Mouse (Mus musculus) MN1 (cell line): Measurements from ENCODE around the gene Tmtc2.

Source experiments
- DNase-seq: peaks from one replicate; pipeline ENCODE4 v3.0.0-alpha.2; 2016; ENCODE audit warnings: low spot score

The Tmtc2 gene

GRCm38 (mm10) chr10:105573908-105574694 lies at the start of gene Tmtc2:
Gene Tmtc2, minus strand, starts transcription at chr10:105574451.
- DNase-seq = peak; percentile 92

GRCm38 (mm10) chr10:105612117-105612516 lies 37.9 kb upstream of the Tmtc2 start:
- no peak for DNase-seq

GRCm38 (mm10) chr10:105598826-105599225 lies 24.6 kb upstream of the Tmtc2 start:
- no peak for DNase-seq

- DNase-seq = no peak
Observed at GRCm38 (mm10) chr10:105597226-105597625, 23.0 kb upstream of the Tmtc2 start.

DNA sequence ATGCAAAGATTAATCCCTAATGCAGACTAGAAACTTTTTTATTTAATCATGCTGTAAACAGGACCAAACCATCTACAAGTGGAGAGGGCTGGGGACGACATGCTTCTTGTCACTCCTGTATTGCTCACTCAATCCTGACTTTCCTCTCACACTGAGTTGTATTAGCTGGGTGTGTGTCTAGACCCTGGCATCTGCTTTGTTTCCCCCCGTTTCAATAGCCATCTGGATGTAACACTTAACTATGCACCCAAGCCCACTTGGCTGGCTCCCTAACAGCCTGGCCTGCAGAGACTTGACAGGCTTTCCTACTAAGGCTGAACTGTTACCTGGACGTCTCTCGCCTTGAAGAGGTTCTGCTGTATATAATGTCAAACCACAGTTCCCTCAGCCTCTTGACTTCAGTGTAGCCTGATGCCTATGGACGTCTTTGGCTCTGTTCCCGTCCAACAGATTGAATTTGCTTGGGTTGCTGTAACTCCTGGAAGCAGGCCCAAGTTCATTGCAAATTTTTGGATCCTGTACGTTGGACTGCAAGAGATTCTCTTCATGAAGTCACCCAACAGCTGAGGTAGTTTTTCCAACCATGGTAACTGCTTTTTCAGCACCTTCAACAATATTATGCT lies 21.3 kb upstream of the Tmtc2 start:
- DNase-seq = no peak

GRCm38 (mm10) chr10:105588141-105588540 lies 13.9 kb upstream of the Tmtc2 start:
- no peak for DNase-seq

DNA sequence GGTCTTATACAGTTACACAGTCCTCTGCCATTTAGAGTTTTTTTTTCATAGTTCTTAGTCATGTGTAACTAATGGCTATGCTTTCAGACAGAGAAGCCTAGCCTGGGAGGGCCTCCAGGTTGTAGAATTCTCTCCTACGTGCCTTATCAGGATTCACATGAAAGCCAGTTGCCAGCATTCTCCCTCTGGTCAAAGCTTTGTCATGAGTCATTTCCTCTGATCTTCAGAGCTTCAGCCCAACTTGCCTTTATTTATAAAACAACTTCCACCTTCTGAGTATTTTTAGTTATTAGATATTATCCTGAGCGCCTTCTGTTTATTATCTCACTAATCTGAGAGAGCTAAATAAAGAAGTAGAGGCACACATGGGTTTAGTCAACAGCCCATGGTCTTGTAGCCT lies 5.1 kb upstream of the Tmtc2 start:
- DNase-seq = no peak

GRCm38 (mm10) chr10:105578291-105578845 lies 4.1 kb upstream of the Tmtc2 start:
- DNase-seq = no peak

DNA sequence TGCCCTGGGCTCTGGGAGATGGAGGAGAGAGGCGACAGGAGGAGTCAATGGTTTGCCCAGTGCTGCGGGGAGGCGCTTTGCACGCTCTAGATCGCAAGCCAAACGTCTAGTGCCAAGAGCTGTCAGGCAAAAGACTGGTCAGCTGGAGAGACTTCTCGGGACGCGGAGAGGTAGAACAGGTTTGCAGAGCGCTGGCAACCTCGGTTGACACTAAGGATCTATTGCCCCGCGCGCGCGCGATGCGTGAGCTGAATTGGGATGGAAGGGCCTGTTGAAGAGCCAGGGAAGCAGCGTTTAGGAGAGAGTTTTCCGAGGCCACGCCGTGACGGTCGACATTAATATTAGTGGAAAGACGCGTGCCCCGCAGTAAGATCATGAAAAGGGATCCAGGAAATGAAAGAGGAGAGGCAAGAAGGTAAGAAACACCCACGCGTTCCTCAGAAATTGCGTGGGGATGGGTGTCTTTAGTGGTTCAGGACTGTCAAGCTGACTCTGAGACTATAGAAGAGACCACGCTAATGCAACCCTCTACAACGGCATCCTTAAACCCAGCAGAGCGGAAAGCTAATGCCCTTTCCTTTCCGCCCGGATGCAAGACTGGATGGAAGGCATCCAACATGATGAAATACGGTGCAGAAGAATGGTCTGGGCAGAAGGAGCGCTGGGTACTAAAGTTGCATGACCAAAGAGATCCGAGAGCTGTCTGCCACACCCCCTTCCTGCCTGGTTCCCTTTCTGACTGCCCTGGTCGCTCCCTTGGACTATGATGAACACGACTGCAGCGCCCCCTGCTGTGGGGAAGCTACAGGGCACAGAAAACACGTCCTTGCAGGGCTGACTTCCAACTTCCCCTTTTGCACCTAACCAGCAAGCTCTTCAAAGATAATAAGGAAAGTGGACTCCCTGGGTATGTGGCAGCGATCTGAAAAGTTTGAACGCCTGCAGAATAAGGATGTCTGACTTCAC lies 727 bp upstream of the Tmtc2 start:
- DNase-seq = peak; percentile 97

DNA sequence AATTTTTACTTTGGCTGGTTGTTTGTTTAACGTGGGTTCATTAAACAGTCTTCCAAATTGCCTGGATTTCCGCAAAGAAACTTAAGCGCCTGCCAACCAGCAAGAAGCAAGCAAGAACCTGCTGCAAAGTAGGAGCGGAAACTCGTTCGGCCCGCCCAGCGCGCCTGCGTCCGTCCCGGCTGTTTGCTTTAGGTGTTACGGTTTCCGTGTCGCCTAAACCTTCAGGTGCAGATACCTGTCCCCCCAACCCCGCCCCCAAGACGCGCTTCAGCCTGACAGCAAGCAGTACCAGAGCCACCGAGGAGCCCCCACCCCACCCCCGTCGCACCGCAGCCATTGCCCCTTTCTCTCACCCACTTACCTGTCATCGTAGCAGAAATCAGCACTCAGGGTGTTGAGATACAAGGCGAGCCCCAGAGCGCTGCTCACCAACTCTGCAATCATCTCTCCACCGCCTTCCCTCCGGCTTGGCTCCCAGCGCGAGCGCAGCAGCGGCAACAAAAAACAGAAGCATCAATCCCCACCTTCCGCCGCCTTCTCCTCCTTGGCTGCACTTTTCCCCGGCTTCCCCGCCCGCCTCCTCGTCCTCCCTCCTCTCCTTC lies 844 bp downstream of the Tmtc2 start:
- peak; percentile 49 for DNase-seq

DNA sequence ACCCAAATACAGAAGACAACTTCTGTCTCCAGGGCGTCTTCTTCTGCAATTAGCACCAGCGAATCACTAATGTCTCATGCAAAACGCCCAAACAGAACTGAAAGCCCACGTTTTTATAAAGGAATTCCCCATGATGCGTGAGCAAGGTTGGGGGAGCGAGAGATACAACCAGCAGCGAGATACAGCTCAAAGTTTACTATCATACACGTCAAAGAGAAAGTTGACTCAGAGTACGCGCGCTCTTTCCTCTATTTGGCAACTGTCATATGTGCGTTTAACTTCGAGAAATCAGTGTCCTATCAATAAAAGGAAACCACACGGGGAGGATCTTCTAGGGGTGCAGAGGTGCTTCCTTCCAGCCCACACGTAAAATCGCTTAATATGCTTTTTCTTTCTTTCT lies 1.4 kb downstream of the Tmtc2 start:
- peak; percentile 27 for DNase-seq

DNA sequence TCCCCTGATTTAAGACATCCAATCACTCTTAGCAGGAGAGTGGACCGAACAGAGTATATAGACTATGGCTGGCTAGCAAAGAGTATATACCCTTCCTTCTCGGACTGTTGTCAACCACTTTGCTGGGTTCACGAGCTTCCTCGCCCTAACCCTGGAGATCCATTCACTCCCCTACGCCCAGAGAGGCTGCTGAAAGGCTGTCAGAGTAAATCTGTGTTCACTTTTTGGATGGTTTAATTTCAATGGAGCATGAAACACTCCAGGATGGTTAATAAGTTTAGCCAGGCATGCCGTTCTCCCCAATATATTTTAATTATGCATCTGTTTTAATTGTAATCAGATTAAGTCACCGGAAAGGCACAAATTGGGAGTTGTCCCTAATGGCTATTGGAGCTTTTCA lies 1.9 kb downstream of the Tmtc2 start:
- no peak for DNase-seq

- peak; percentile 40 for DNase-seq
Observed at GRCm38 (mm10) chr10:105571831-105572230, 2.4 kb downstream of the Tmtc2 start.

- DNase-seq = no peak
Observed at GRCm38 (mm10) chr10:105571019-105571418, 3.2 kb downstream of the Tmtc2 start.

DNA sequence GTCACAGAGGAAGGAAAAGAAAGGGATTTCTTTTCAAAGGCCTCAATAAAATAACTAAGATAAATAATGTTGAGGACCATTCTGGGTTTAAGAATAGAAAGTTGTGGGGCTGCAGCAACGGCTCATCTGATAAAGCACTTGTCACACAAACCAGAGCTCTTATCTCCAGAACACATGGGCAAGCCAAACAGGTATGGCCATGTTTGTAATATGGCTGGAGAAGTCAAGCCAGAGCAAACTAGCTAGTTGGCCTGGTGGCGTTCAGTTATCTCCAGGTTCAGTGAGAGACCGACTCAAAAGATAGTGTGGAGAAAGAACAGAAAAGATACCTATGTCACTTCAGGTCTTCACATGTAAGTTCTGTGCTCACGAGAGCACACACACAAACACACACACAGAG lies 4.7 kb downstream of the Tmtc2 start:
- no peak for DNase-seq

DNA sequence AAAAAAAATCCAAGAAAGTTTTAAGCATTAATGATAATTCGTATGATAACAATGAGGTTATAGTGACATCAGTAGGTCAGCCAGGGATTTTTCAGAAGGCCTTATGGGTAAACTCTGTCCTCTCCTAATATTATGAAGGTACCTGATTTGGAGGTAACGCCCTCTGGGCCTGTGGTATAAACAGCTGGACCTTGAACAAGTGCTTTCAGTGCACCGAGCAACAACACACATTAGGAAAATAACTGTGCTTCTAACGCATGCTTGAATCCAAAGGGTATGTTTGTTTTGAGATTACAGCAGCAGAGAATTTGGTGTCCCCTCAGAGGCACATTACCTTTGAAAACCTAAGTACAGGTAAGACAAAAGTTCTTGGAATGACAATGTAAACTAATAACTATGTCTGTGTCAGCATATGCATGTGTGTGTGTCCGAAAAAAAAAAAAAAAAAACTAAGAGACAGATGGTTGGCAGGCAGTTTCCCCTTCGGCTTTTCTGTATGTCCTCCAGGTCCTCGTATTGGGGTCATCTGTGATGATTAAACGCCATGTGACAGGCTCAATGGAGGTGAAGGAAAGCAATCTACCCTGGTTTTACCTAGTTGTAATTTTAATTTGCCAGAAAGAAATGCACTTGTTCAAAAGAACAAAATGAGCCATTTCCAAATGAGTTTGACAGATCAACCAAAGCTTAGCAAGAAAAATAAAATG lies 6.3 kb downstream of the Tmtc2 start:
- no peak for DNase-seq

DNA sequence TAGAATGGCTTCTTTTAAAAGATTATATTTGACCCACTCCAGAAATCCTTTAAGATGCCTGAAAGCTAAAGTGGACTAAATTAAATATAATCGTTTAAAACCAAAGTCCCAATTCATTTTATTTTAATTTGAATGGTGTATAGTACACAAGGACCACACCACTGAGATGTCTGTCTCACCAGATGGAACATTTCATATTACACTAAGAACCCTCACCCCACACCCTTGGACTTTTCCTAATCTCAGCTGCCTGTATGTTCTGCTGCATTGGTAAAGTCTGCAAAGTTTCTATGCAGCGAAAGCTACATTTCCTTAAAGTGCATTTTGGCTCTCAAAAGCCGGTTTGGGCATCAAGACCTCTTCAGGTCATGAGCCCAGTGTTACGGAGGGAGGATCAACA lies 12.7 kb downstream of the Tmtc2 start:
- DNase-seq = no peak

DNA sequence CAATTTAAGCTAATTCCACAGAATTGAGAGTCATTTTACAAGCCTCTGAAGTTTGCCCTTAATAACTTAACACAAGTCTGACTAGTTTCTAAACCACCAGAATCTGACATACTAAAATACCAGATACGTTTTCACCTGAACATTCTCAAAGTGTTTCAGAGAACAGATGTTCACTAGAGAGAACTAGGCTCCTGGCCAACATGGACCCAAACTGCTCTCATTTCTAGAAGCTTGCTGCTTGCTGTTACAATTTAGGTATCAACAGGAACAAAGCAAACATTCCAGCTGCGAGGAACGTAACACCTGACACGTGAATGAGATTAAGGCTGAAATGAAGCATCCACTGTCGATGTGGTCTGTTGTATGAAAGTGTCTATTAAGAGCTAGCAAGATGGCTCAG lies 16.7 kb downstream of the Tmtc2 start:
- DNase-seq = no peak

GRCm38 (mm10) chr10:105556890-105557572 lies 17.2 kb downstream of the Tmtc2 start:
- no peak for DNase-seq

DNA sequence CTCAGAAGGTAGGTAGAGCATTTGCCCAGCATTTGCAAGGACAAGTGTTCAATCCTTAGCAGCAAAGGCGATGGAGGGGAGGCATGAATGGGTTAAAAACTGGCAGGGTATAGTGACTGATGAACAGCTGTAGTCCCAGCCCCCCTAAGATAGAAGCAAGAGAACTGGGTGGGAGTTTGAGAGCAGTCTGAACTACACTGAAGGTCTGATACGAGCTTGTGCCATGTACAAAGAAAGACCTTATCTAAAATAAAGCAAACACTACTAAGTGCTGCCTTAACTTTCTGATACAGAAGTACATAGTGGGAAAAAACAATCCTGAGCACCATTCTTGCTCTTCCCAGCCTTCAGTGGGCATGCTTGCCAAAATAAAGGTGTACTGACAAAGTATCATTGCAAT lies 20.1 kb downstream of the Tmtc2 start:
- DNase-seq = no peak

DNA sequence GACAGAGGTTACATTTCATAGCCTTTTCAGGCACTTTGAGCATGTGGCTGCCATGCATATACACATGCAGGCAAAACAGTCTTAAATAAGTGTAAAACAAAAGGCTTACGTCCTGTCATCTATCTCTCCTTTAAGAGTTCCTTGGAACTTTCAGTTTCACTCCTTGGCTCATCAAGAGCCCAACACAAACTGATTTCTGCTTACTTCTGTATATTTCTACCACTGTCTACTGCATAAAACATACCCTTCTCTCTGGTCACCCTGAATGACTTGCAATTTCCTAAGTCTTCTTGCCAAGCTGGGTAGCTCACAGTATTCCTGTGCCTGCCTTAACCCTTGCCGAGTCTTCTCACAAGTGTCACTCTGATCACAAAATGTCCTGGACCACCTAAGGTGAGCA lies 26.2 kb downstream of the Tmtc2 start:
- DNase-seq = no peak
